Mouse (Mus musculus) cerebellum, postnatal 4 days (tissue): ENCODE results near the gene 2310061N02Rik.
A peak's percentile ranks its signal among the peaks of the same experiment; 100 is the strongest.
"Not testable (repeated sequence)": the region's sequence is repeated elsewhere in the genome, so short reads cannot be mapped to it uniquely, and the experiment has no call there.

Experiments
- DNase-seq, 2 experiments: peaks; one replicate each; pipeline ENCODE4 v3.0.0; 2022; ENCODE audit warnings: low spot score in 2 of 2, mixed read lengths in 1 of 2

2310061N02Rik gene

DNA sequence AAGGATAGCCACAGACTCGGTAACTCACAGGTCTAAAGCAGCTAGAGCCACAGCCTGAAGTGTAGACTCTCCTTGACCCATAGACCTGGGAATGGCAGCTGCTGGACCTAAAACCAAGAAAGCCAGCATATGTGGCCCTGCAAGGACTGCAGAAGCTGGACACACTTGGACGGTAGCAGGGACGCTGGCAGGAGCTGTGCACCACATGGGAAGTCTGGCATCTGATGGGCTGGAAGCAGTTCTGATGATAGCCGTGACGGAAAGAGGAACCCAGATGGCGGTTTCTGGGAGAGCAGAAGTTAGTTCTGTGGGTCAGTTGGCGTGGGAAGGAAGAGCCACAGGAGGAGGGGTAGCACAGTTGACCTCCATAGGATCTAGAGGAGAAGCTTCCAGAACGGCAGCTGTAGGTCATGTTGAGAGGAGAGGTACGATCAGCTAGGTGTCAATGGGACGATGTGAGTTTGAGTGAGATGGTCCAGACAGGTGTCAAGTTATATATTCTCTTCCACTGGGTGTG is at the start of gene 2310061N02Rik:
2310061N02Rik (minus strand) TSS at position 467 of the 517 bp plus-strand sequence.
- peak in 1 of 2 experiments; percentile 46 for DNase-seq

DNA sequence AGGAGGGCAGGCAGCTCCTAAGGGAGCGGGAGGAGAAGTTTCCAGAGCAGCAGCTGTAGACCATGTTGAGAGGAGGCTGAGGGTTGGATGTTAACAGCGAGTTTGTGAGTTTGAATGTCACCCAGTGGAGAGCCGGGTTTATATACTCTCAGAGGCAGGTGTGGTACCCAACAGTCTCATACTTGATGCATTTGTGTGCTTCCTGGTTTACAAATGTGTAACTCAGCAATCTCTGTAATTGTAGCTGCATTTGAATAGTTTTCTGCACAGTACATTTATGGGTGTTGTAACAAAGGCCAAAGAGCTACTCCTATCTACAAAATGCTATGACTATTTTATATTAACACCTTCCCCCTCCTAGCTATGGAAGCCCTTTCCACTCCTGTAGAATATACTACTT is 43.8 kb upstream of the 2310061N02Rik start, which contains the start of gene Krtap13:
Krtap13 (minus strand) TSS at position 101 of the 400 bp plus-strand sequence.
- not testable (repeated sequence) for DNase-seq

DNA sequence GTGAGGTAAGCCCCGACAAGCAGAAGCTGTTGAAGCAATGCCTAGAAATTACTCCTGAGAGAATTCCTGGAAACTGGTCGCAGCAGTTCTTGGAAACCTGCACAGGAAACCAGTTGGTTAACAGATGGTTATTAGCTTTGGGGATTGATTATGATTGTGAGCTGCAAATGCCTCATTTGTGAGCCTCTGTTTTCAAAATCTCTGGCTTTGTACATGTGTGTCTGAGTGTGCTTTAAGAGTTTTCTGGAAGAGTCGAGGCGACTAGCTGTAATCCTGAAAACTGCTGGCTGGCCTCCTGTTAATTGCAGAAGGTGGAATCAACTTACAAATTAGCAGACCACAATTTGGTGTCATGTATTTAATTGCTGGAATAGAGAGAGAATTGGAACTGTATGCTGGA is 40.2 kb upstream of the 2310061N02Rik start:
- no peak for DNase-seq

DNA sequence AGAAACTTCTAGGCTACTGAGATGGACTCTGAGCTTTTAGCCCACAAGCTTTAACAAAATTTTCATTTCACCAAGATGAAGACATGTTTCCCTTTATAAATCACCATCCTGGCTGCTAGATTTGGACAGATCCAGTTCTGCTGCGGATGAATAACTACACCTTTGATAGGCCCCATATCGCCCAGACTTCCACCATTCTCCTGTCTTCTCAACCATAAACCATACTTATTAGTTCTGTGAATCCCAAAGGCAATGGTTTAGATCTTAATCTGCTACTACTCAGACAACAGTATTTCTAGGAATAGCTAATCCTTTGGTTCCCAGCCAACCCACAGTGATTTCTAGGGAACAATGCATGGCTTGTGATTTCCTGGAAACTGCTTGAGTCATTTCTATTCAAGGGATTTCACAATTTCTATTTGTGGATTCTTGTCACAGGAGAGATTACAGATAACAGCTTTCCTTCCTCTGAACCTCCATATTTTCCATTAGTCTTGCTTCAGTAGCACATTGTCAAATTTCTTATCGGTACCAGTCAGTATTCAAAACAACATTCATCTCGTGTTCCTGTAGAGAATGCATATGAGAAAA is 37.1 kb upstream of the 2310061N02Rik start:
- no peak for DNase-seq

DNA sequence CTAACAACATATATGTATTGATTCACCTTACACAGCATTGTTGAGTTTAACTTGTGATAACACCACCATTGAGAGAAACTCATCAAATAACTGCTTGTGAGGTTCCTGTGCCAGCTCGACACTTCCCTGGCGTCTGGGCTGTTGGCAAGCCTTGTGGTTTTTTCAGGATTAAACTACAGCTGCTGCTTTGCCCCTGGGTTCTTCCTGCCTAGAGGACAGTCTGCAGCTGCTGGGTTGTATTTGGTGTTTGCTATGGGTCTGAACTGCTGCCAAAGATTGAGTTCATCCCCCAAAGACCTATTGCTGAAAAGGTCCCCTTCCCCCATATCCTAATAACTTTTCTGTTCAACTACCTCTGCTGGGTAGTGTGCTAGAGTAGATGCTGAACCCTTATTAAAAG is 27.6 kb upstream of the 2310061N02Rik start:
- peak in 1 of 2 experiments; percentile 11 for DNase-seq

DNA sequence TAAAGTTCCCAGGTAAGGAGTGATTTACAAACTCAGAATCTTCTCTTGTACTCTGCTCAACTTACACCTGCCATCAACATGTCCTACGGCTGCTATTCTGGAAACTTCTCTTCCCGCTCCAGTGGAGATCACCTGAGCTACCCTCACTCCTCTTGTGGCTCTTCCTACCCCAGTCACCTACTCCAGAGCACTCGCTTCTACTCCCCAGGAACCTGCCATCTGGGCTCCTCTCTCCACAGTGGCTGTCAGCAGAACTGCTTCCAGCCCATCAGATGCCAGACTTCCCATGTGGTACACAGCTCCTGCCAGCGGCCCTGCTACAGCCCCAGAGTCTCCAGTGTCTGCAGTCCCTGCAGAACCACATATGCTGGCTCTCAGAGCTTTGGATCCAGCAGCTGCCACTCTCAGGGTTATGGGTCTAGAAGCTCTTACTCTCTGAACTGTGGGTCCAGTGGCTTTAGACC is 21.1 kb upstream of the 2310061N02Rik start, which contains the start of gene Krtap13-1:
Krtap13-1 (plus strand) TSS at position 51 of the 464 bp plus-strand sequence.
- peak in 1 of 2 experiments; percentile 39 for DNase-seq

DNA sequence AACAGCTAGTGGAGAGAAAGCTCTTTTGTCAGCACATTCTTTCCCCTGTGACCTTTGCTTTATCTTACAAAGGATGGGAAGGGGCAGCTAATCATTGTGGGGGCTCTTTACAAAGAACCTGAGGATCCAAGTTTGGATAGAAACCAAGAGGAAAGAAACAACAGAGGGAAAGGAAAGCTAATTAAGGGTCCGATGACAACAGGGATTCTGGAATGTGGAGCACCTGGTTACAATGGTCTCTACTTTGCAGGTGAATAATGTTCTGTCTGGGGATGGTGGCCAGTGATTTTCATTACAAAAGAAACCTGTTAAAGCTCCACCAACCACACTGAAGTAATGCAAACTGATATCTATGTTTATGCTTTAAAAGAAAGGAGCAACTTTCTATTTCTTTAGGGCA is 12.3 kb upstream of the 2310061N02Rik start:
- DNase-seq = no peak

DNA sequence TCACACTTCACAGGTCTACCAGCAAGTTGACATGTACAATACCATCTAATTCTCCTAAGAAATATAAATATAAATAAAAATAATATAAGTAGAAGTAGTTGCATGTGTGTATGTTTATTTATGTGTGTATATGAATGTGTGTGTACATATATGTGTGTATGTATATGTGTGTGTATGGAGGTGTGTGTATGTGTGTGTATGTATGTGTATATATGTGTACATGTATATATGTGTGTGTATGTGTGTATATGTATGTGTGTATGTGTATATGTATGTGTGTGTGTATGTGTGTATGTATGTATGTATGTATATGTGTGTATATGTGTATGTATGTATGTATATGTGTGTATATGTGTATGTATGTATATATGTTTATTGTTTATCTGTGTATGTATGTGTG is 8.8 kb upstream of the 2310061N02Rik start:
- DNase-seq = no peak

DNA sequence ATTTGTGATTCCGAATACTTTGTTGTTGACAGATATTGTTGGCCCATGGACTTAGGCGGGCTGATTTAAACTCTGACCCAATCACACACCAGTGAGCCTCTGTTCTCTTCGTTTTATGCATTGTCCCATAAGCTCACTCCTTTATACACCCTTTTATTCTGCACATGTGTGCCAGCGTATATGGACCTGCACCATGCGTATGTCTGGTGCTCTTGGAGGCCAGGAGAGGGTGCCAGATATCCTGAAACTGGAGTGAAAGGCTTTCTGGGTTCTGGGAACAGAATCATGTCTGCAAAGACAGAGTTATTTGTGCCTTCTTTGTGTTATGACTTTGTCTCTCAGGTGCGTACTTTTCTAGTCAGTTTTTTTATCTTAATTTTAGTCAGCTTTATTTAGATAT is 3.5 kb upstream of the 2310061N02Rik start:
- no peak for DNase-seq

DNA sequence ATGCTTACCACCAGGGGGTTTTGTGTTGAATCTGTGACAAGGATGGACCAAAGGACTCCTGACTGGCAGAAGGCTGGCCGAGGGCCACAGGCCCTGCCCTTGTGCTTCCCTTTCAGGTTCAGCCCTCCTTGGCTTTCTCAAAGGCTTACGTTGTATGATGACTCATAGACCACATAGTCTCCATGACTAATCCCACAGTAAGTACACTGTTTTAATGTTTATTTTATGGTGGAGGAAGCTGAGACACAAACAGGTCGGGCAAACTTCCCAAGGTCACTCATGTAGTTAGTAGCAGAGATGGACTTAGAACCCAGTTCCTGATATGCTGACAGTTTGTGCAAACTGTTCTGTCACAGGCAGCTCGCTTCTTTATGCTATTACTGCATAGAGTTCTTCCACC is 3.0 kb upstream of the 2310061N02Rik start:
- DNase-seq = no peak

DNA sequence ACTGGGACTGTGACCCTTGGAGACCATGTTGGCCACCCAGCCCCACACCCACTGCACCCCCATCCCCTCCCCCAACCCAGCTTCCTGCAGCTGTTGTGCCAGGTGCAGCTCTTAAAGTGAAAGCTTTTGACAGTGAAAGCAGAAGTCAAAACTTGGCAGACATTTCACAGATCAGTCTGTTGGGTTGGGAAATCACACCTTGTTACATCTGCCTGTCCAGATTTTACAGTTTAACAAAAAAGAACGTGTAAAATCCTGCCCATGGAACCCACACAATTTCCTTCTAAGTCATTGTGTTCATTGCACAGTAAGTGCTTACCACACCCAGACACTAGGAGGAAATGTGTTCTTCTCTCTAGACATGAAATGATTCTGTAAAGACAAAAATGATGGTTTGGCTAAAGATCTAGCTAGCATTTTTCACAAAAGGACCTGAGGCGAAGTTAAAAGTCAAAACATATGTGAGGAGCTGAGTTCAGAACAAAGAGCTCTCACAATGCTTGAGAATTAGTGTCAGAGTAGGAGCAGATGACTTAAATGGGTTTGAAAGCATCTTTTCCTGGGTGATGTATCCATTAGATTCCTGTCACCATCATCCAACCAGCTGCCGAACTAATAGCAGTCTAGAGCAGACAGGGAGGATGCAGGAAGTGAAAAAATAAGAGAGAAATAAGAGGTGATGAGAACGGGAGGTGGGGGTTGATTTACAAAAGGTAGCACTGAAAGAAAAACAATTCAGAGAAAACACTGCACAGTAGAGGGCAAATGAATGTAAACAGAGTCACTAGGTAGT is 6.5 kb downstream of the 2310061N02Rik start:
- DNase-seq = no peak

DNA sequence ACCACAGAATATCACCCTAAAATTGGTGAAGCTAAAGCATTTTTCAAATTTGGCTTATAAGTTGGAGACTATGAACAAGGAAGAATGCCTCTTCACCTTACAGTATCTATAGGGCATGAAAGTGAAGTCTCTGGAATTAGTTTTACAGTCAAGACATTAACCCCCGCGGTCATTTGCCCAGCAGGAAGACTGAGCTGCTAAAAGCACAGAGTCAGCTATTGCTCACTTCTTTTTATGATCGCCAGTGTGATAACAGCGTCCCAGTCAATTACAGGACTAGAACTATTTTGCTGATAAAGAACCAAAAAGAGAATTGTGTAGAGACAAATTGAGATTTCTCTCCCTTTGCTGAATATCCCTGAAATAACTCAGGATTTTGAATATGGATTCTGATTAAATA is 11.5 kb downstream of the 2310061N02Rik start:
- no peak for DNase-seq

DNA sequence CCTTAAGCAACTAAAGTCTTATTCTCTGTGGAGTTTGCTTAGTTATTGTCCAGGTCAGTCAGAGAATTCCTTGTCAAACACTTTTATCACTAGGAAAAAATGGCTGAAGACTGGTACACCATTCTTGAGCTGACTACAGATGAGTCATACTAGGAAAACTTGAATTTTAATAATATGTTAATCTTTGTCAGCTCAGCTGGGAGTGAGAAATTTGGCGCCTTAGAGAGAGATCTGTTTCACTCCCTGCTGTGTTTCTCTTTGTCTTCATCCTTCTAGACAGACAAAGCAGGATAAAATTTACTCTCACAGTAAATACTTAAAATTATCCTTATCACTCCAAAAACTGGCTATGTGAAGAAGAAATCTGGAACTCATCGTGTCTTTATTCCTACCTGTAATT is 26.5 kb downstream of the 2310061N02Rik start:
- no peak for DNase-seq

DNA sequence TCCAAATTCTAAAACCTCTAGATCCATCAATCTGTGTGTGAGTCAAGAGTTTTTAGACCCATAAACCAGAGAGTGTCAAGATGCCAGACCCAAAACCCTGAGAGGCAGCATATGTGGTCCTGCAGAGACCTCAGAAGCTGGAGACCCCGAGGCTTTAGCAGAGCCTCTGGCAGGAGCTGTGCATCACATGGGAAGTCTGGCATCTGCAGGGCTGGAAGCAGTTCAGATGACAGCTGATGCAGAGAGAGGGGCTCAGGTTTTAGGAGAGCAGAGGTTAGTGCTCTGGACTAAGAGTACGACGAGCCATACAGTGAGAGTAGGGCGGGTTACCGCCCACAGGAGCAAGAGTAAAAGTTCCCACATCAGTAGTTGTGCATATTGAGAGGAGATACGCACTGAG is 28.7 kb downstream of the 2310061N02Rik start:
- peak in 1 of 2 experiments; percentile 31 for DNase-seq

DNA sequence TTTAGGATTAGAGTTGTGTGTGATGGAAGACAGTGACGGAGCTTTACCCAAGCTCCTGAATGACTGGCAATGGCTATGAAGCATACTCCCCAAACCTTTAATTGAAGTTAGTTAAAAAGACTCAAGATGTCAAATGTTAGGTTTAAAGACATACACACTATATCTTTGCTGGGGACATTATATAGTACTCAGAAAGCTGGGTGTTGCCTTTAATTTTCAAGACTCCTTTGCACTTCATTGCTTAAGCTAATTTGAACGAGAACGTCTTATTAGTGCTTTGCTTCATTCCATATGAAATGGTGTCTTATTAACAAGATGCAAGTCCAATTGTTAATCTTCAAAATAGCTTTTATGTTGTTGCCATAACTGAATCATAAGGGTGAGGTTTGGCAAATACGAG is 36.2 kb downstream of the 2310061N02Rik start, which contains the start of gene Krtap27-1:
Krtap27-1 (minus strand) TSS at position 101 of the 400 bp plus-strand sequence.
- DNase-seq = no peak

DNA sequence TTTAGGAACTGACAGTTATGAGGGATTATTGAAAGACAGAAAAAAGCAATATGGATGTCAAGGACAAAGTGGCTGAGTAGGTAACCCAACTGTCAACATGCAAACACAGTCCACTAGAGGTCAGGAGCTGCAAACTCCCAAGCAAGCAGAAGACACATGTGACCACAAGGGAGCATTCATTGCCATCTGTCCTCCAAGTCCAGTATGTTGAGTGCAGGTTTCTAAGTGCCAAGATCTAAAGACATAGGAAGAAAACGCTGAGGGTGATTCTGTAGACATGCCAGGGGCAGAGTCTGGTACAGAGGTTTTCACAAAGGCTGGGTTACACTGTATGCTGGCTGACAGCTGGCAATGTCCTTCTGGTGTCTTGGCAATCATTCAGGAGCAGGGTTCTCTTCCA is 50.3 kb downstream of the 2310061N02Rik start:
- DNase-seq = peak in 1 of 2 experiments; percentile 10
